Mouse (Mus musculus) forebrain, embryonic 11.5 days (tissue): ENCODE measurements at regions not wholly inside any gene's neighbourhood (a gene's known extent, or its start where the extent isn't known, plus 50 kb on each side); places are given as distances from the start of the nearest gene placed in this dataset.

Source experiments
- ATAC-seq: fragments of 200-750 bp; cut with Nextera tagmentation; replicated peaks from 2 replicates; pipeline ENCODE4 v1.8.0; 2017; ENCODE audit warnings: moderate TSS enrichment; ENCODE audit not compliant: low FRiP score
- DNase-seq: peaks from one replicate; pipeline ENCODE4 v3.0.0-alpha.2; 2017; ENCODE audit warnings: low spot score
- H3K27ac ChIP-seq: fragments of 300-500 bp; sonication (generic); 2 replicates; pipeline ENCODE4 v1.5.1; 2014; ENCODE audit warnings: low read depth, low read length
- H3K27me3 ChIP-seq: fragments of 300-500 bp; sonication (generic); 2 replicates; pipeline ENCODE4 v1.6.1; 2014; ENCODE audit warnings: mild to moderate bottlenecking, low read length, mixed read lengths; ENCODE audit not compliant: control insufficient read depth, insufficient read depth
- H3K36me3 ChIP-seq: fragments of 300-500 bp; sonication (generic); 2 replicates; pipeline ENCODE4 v1.6.1; 2014; ENCODE audit warnings: mild to moderate bottlenecking, low read length, moderate library complexity, mixed read lengths; ENCODE audit not compliant: control insufficient read depth, insufficient read depth
- H3K4me1 ChIP-seq: fragments of 300-500 bp; sonication (generic); replicated peaks from 2 replicates; pipeline ENCODE4 v1.6.1; 2014; ENCODE audit warnings: low read length, mixed read lengths; ENCODE audit not compliant: control insufficient read depth, insufficient read depth
- H3K4me2 ChIP-seq: fragments of 300-500 bp; sonication (generic); 2 replicates; pipeline ENCODE4 v1.6.1; 2014; ENCODE audit warnings: low read depth, mild to moderate bottlenecking, low read length, moderate library complexity, mixed read lengths; ENCODE audit not compliant: severe bottlenecking
- H3K4me3 ChIP-seq: fragments of 300-500 bp; sonication (generic); 2 replicates; pipeline ENCODE4 v1.5.1; 2014; ENCODE audit warnings: low read depth, low read length
- H3K9ac ChIP-seq: fragments of 300-500 bp; sonication (generic); 2 replicates; pipeline ENCODE4 v1.6.1; 2014; ENCODE audit warnings: low read length
- H3K9me3 ChIP-seq: fragments of 300-500 bp; sonication (generic); 2 replicates; pipeline ENCODE4 v1.6.1; 2016; ENCODE audit warnings: low read length, mixed read lengths; ENCODE audit not compliant: control insufficient read depth
- WGBS: fragments of 180-500 bp; shearing (Covaris S2); extraction: QIAGEN DNeasy Blood & Tissue Kit; methylation state at CpG from one replicate; pipeline ENCODE4 v1.1.7; 2014; 5-methylcytosine and 5-hydroxymethylcytosine counted together

- no peak overlapping the region for H3K9ac ChIP-seq
- no peaks in the 10 kb centered on the region for H3K9me3 ChIP-seq
- ATAC-seq = no peak
- H3K4me2 ChIP-seq = no peak overlapping the region
- H3K4me1 ChIP-seq = no peaks in the 10 kb centered on the region
- no peak overlapping the region for H3K27ac ChIP-seq
- no peak overlapping the region for H3K4me3 ChIP-seq
- 82% methylated on average over 5 of the region's 5 CpGs for WGBS
- no peaks in the 10 kb centered on the region for H3K36me3 ChIP-seq
- no peaks in the 10 kb centered on the region for H3K27me3 ChIP-seq
- no peak for DNase-seq
Observed at GRCm38 (mm10) chr13:82453650-82454049, 670.8 kb downstream of the Cetn3 start.

- 85% methylated on average over 7 of the region's 7 CpGs for WGBS
- ATAC-seq = no peak
Observed at GRCm38 (mm10) chr13:82483265-82483929, 700.5 kb downstream of the Cetn3 start.

GRCm38 (mm10) chr13:82496606-82497005 is 713.7 kb downstream of the Cetn3 start:
- WGBS = 96% methylated on average over 2 of the region's 2 CpGs
- H3K27ac ChIP-seq = no peak overlapping the region
- H3K27me3 ChIP-seq = no peaks in the 10 kb centered on the region
- H3K9ac ChIP-seq = no peak overlapping the region
- H3K36me3 ChIP-seq = no peaks in the 10 kb centered on the region
- H3K4me3 ChIP-seq = no peak overlapping the region
- ATAC-seq (no peak), DNase-seq (no peak)
- no peaks in the 10 kb centered on the region for H3K4me1 ChIP-seq
- no peaks in the 10 kb centered on the region for H3K9me3 ChIP-seq
- no peak overlapping the region for H3K4me2 ChIP-seq

More at GRCm38 (mm10) chr13:82483265-82483929, 700.5 kb downstream of the Cetn3 start:
- DNase-seq = no peak
- Histone ChIP-seq H3K9me3 (no peaks in the 10 kb centered on the region), H3K4me1 (no peaks in the 10 kb centered on the region), H3K9ac (no peak overlapping the region), H3K4me2 (no peak overlapping the region), H3K27ac (no peak overlapping the region), H3K4me3 (no peak overlapping the region), H3K36me3 (no peaks in the 10 kb centered on the region), H3K27me3 (no peaks in the 10 kb centered on the region)

GRCm38 (mm10) chr13:82508176-82508575 is 725.3 kb downstream of the Cetn3 start:
- no peak overlapping the region for H3K27ac ChIP-seq
- ATAC-seq (no peak), DNase-seq (no peak)
- no peaks in the 10 kb centered on the region for H3K27me3 ChIP-seq
- no peaks in the 10 kb centered on the region for H3K9me3 ChIP-seq
- no peaks in the 10 kb centered on the region for H3K4me1 ChIP-seq
- no peak overlapping the region for H3K4me3 ChIP-seq
- no peaks in the 10 kb centered on the region for H3K36me3 ChIP-seq
- 77% methylated on average over 2 of the region's 2 CpGs for WGBS
- no peak overlapping the region for H3K9ac ChIP-seq
- H3K4me2 ChIP-seq = no peak overlapping the region

- H3K27ac ChIP-seq = no peak overlapping the region
- WGBS = 85% methylated on average over 3 of the region's 3 CpGs
- H3K4me2 ChIP-seq = no peak overlapping the region
- no peaks in the 10 kb centered on the region for H3K27me3 ChIP-seq
- DNase-seq (no peak), ATAC-seq (no peak)
- H3K9ac ChIP-seq = no peak overlapping the region
- no peaks in the 10 kb centered on the region for H3K4me1 ChIP-seq
- H3K9me3 ChIP-seq = no peaks in the 10 kb centered on the region
- H3K36me3 ChIP-seq = no peaks in the 10 kb centered on the region
- no peak overlapping the region for H3K4me3 ChIP-seq
Observed at GRCm38 (mm10) chr13:82509512-82509911, 726.6 kb downstream of the Cetn3 start.
